Mouse (Mus musculus) bone marrow macrophage, adult 2 months (primary cell): ENCODE results near the gene Usp20.

ENCODE experiments used
- CTCF ChIP-seq: IDR thresholded peaks from 2 replicates; pipeline ENCODE4 v1.5.1; 2012; ENCODE audit warnings: low read depth, mild to moderate bottlenecking, low read length, moderate library complexity
- POLR2A ChIP-seq: IDR thresholded peaks from 2 replicates; pipeline ENCODE4 v1.6.1; 2012; ENCODE audit warnings: mild to moderate bottlenecking, low read depth, low read length, borderline replicate concordance

GRCm38 (mm10) chr2:31031972-31032371, 49.9 kb downstream of the Usp20 start:
- no peak for TF ChIP-seq CTCF
- no peak for TF ChIP-seq POLR2A
